8 mouse cellular contexts compared by ENCODE assay signal in the genomic region with DNA sequence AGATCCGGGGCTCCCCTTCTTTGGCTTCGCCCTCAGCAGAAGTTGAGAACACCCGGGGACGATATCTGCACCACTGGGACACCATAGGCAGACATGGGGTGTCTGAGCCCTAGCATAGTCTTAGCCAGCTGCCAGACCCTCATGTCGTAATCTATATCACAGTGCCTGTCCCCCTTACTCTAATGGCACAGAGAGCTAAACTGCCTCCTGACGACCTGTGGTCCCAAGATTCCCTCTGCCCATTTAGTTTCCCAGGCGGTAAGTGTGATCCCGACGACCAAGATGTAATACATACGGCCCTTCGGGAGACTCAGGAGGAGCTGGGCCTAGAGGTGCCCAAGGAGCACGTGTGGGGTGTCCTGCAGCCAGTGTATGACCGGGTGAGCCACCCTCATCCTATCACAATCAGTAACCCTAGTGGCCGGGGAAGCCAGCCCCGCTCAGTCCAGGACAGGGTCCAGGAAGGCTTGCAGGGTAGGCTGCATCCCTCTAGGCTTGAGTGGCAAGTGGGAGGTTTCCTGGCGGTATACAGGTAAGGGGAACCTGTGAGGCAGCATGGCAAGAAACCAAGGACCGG. TPM values are rescaled to one million over a fixed set of nuclear protein-coding genes. Genes with fewer than 3 reads are reported as not detected.
DNase-seq lines count a peak whose midpoint lies in the region; ATAC-seq lines count a peak whose summit lies in the region.

No protein-coding gene starts in this region.

- H3K36me3 ChIP-seq in heart, embryonic 11.5 days (ENCODE audit: control insufficient read depth, insufficient read depth, low read length) = peaks cover 5% of the 10 kb centered on the region
- H3K36me3 ChIP-seq in hindbrain, embryonic 10.5 days = peaks cover 14% of the 10 kb centered on the region

- no peaks in the 10 kb centered on the region for H3K9me3 ChIP-seq in heart, embryonic 11.5 days (replicated peaks; ENCODE audit: control insufficient read depth, low read length)
- no peaks in the 10 kb centered on the region for H3K9me3 ChIP-seq in hindbrain, embryonic 10.5 days

- peak overlapping the region; percentile 99 for H3K27ac ChIP-seq in heart, embryonic 11.5 days (ENCODE audit: low read depth, low read length)
- peak overlapping the region; percentile 94 for H3K27ac ChIP-seq in hindbrain, embryonic 10.5 days

- H3K9ac ChIP-seq in heart, embryonic 11.5 days (ENCODE audit: low read depth, low read length) = peak overlapping the region; percentile 89

- H3K4me1 ChIP-seq in heart, embryonic 11.5 days (ENCODE audit: control insufficient read depth, insufficient read depth, low read length) = peaks cover 41% of the 10 kb centered on the region
- H3K4me1 ChIP-seq in hindbrain, embryonic 10.5 days (replicated peaks) = peaks cover 35% of the 10 kb centered on the region

- 17% methylated on average over 17 of the region's 17 CpGs for WGBS in heart, embryonic 11.5 days (ENCODE audit: insufficient replicate concordance)
- 21% methylated on average over 17 of the region's 17 CpGs for WGBS in hindbrain, embryonic 10.5 days

- no peak for ATAC-seq in heart, embryonic 11.5 days (replicated peaks; ENCODE audit: insufficient number of reproducible peaks, low FRiP score, low TSS enrichment)
- 0 out of 2 replicates have a peak, but pooled peaks have one; percentile 13 for ATAC-seq in megakaryocyte-erythroid progenitor cell, adult 5-6 weeks (replicated peaks; ENCODE audit: low FRiP score, low TSS enrichment, poor library complexity, severe bottlenecking)

- H3K4me2 ChIP-seq in heart, embryonic 11.5 days = peak overlapping the region; percentile 89

- peak overlapping the region; percentile 71 for H3K4me3 ChIP-seq in heart, embryonic 11.5 days (ENCODE audit: low read depth, low read length)
- peak overlapping the region; percentile 74 for H3K4me3 ChIP-seq in hindbrain, embryonic 10.5 days

- no peaks in the 10 kb centered on the region for H3K27me3 ChIP-seq in heart, embryonic 11.5 days (ENCODE audit: control insufficient read depth, insufficient read depth, low read length)
- peaks cover 6% of the 10 kb centered on the region; the same call in 1 of the 2 replicates for H3K27me3 ChIP-seq in hindbrain, embryonic 10.5 days (ENCODE audit: insufficient read depth, poor library complexity, severe bottlenecking)

- no peak for DNase-seq in heart, adult 9 months (ENCODE audit: low spot score in 2 of 2)
- DNase-seq in MEL-GATA-1-ER (ENCODE audit: extremely low read depth, low read depth) = peak; percentile 24
- peak; percentile 27 for DNase-seq in hindbrain, embryonic 10.5 days (ENCODE audit: low spot score)
- no peak for DNase-seq in urinary bladder, postnatal 14 days (ENCODE audit: low spot score)
- no peak for DNase-seq in layer of hippocampus, adult 18-20 months (ENCODE audit: low spot score in 2 of 2)
- no peak for DNase-seq in layer of hippocampus, adult 9-11 months

RNA-seq across cellular contexts. Expression of gene Gm49405, which starts 0.6 kb away (rescaled TPM):
- polyA plus RNA-seq in heart, embryonic 11.5 days (2014; fragmentation: Nextera tagmentation; extraction: Ambion mirVana) = 2.3 and 2.5 TPM in 2 replicates
- 3.0 and 3.1 TPM in 2 replicates for polyA plus RNA-seq in hindbrain, embryonic 10.5 days (2016; fragmentation: Nextera tagmentation; extraction: Ambion mirVana)
- total RNA-seq in megakaryocyte-erythroid progenitor cell, adult 5-6 weeks (2014; fragmentation: Nextera tagmentation) = 1.9 and 5.4 TPM in 2 replicates
- 1.5 and 2.0 TPM in 2 replicates for total RNA-seq in megakaryocyte-erythroid progenitor cell, adult 5-6 weeks (2017)
- total RNA-seq in layer of hippocampus, adult 18-20 months (2021) = 1 to 10 TPM in 1 of 2 experiments, under 1 TPM in 1; 0.97 to 1.3 TPM

RNA-seq across cellular contexts. Expression of gene Nudt8, which starts 0.7 kb away (rescaled TPM):
- polyA plus RNA-seq in heart, embryonic 11.5 days (2014; fragmentation: Nextera tagmentation; extraction: Ambion mirVana) = 48.0 and 48.8 TPM in 2 replicates
- 20.1 and 22.6 TPM in 2 replicates for polyA plus RNA-seq in hindbrain, embryonic 10.5 days (2016; fragmentation: Nextera tagmentation; extraction: Ambion mirVana)
- 21.5 and 29.8 TPM in 2 replicates for total RNA-seq in megakaryocyte-erythroid progenitor cell, adult 5-6 weeks (2014; fragmentation: Nextera tagmentation)
- total RNA-seq in megakaryocyte-erythroid progenitor cell, adult 5-6 weeks (2017) = 19.5 and 21.1 TPM in 2 replicates
- 10 to 100 TPM in 1 of 2 experiments, 1 to 10 TPM in 1; 9.5 to 10.1 TPM for total RNA-seq in layer of hippocampus, adult 18-20 months (2021)

RNA-seq across cellular contexts. Expression of gene Doc2g, which starts 2.1 kb away (rescaled TPM):
- 64.5 and 65.9 TPM in 2 replicates for polyA plus RNA-seq in heart, embryonic 11.5 days (2014; fragmentation: Nextera tagmentation; extraction: Ambion mirVana)
- 3.0 and 3.8 TPM in 2 replicates for polyA plus RNA-seq in hindbrain, embryonic 10.5 days (2016; fragmentation: Nextera tagmentation; extraction: Ambion mirVana)
- 2.1 and 7.4 TPM in 2 replicates for total RNA-seq in megakaryocyte-erythroid progenitor cell, adult 5-6 weeks (2014; fragmentation: Nextera tagmentation)
- 3.8 and 4.0 TPM in 2 replicates for total RNA-seq in megakaryocyte-erythroid progenitor cell, adult 5-6 weeks (2017)
- total RNA-seq in layer of hippocampus, adult 18-20 months (2021) = 1 to 10 TPM; 2.9 to 3.2 TPM

RNA-seq across cellular contexts. Expression of gene Tbx10, which starts 8.5 kb away (rescaled TPM):
- polyA plus RNA-seq in heart, embryonic 11.5 days (2014; fragmentation: Nextera tagmentation; extraction: Ambion mirVana) = 0.11 TPM in 1 of 2 replicates, not detected in the other
- 0.88 and 2.6 TPM in 2 replicates for polyA plus RNA-seq in hindbrain, embryonic 10.5 days (2016; fragmentation: Nextera tagmentation; extraction: Ambion mirVana)
- not detected in 2 replicates for total RNA-seq in megakaryocyte-erythroid progenitor cell, adult 5-6 weeks (2014; fragmentation: Nextera tagmentation)
- total RNA-seq in megakaryocyte-erythroid progenitor cell, adult 5-6 weeks (2017) = not detected in 2 replicates
- total RNA-seq in layer of hippocampus, adult 18-20 months (2021) = not detected

RNA-seq across cellular contexts. Expression of gene Ndufv1, which starts 11.6 kb away (rescaled TPM):
- polyA plus RNA-seq in heart, embryonic 11.5 days (2014; fragmentation: Nextera tagmentation; extraction: Ambion mirVana) = 369 and 417 TPM in 2 replicates
- polyA plus RNA-seq in hindbrain, embryonic 10.5 days (2016; fragmentation: Nextera tagmentation; extraction: Ambion mirVana) = 196 and 198 TPM in 2 replicates
- total RNA-seq in megakaryocyte-erythroid progenitor cell, adult 5-6 weeks (2014; fragmentation: Nextera tagmentation) = 210 and 232 TPM in 2 replicates
- 285 and 306 TPM in 2 replicates for total RNA-seq in megakaryocyte-erythroid progenitor cell, adult 5-6 weeks (2017)
- total RNA-seq in layer of hippocampus, adult 18-20 months (2021) = 100 to 1,000 TPM; 257 TPM

Comparison
In these comparisons a context has a peak if more than half of its experiments do, and no peak if none do; other contexts are left out.
1. DNase-seq: peak in MEL-GATA-1-ER (single experiment) and hindbrain, embryonic 10.5 days (single experiment); none in heart, adult 9 months (0 of 2), urinary bladder, postnatal 14 days (single experiment), layer of hippocampus, adult 18-20 months (0 of 2) and layer of hippocampus, adult 9-11 months (single experiment).